Mouse (Mus musculus): ENCODE measurements around the gene Zfp738.
"Not testable (repeated sequence)": the region's sequence is repeated elsewhere in the genome, so short reads cannot be mapped to it uniquely, and the experiment has no call there.

DNA sequence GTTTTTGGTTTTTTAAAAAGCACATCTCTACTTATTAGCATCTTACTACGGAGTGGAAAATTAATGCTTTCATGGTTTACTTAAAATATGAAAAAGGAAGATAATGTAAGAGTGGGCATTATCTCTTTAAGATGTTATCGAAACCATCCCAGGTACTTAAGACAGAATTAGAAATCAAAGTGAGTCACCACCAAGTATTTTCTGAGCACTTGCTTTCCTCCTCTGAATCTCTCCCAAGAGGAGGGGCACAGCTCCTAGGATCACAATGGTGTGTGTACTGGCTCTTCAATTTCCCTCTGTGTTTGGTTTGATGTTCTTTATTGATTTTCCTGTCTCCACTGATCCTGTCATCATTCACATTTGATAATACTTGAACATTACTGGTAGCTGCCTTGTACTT, 3.0 kb downstream of the Zfp738 start:
- not testable (repeated sequence) for TF ChIP-seq EP300 (optimal IDR thresholded peaks at IDR 0.05); CTCF (IDR thresholded peaks at IDR 0.05; ENCODE audit: low read depth)
